Mouse (Mus musculus): Measurements from ENCODE around the gene Tmem119.

DNA sequence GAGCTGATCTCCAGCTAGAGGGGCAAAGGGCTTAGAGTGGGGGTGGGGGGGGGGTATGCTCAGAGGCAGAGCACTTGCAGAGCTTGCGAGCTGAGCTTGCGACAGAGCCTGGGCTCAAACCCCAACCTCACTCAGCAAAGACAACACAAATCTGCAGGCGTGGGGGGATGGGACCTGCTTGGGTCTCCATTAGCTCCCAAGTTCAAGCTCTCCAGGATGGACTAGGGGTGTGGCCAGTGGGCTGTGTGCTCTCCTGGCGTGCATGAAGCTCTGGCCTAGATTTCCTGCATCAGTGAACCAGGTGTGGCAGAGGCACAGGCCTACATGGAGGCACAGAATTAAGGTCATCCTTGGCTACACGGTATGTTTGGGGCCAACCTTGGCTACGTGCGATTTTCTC is 28.2 kb upstream of the Tmem119 start:
- TF ChIP-seq CTCF (IDR thresholded peaks at IDR 0.05; ENCODE audit: low read depth) = no peak
- TF ChIP-seq EP300 (IDR thresholded peaks at IDR 0.05; ENCODE audit: low read depth) = no peak

All from liver, postnatal 0 days (tissue).